Mouse (Mus musculus) kidney, adult 18-20 months (tissue): ENCODE measurements around the gene Glis2.

Experiments used
- DNase-seq: peaks from one replicate; pipeline ENCODE4 v3.0.0; 2021

The Glis2 gene

GRCm38 (mm10) chr16:4641119-4641838 is 46.8 kb downstream of the Glis2 start:
- DNase-seq: peak; percentile 38

GRCm38 (mm10) chr16:4642190-4642589 is 47.7 kb downstream of the Glis2 start:
- peak; percentile 53 for DNase-seq

GRCm38 (mm10) chr16:4642937-4643336 is 48.4 kb downstream of the Glis2 start:
- no peak for DNase-seq

- peak; percentile 87 for DNase-seq
Measured at GRCm38 (mm10) chr16:4643670-4644419, 49.3 kb downstream of the Glis2 start.

- DNase-seq: no peak
Measured at GRCm38 (mm10) chr16:4645867-4646266, 51.4 kb downstream of the Glis2 start.

GRCm38 (mm10) chr16:4646831-4647230 is 52.3 kb downstream of the Glis2 start:
- no peak for DNase-seq

- DNase-seq: no peak
Measured at GRCm38 (mm10) chr16:4647651-4648141, 53.2 kb downstream of the Glis2 start.

GRCm38 (mm10) chr16:4648416-4649023 is 54.0 kb downstream of the Glis2 start:
- peak; percentile 71 for DNase-seq

- DNase-seq: no peak
Measured at GRCm38 (mm10) chr16:4649211-4649610, 54.7 kb downstream of the Glis2 start.

- no peak for DNase-seq
Measured at GRCm38 (mm10) chr16:4649692-4650091, 55.2 kb downstream of the Glis2 start.

GRCm38 (mm10) chr16:4650161-4650560 is 55.6 kb downstream of the Glis2 start:
- no peak for DNase-seq

- DNase-seq: no peak
Measured at GRCm38 (mm10) chr16:4651081-4651480, 56.6 kb downstream of the Glis2 start.

- no peak for DNase-seq
Measured at GRCm38 (mm10) chr16:4651624-4652023, 57.1 kb downstream of the Glis2 start.

- peak; percentile 77 for DNase-seq
Measured at GRCm38 (mm10) chr16:4652707-4653416, 58.3 kb downstream of the Glis2 start.

GRCm38 (mm10) chr16:4654706-4655105 is 60.2 kb downstream of the Glis2 start:
- peak; percentile 80 for DNase-seq

- peak; percentile 66 for DNase-seq
Measured at GRCm38 (mm10) chr16:4655251-4655734, 60.8 kb downstream of the Glis2 start.

- DNase-seq: peak; percentile 25
Measured at GRCm38 (mm10) chr16:4655764-4656570, 61.5 kb downstream of the Glis2 start.

GRCm38 (mm10) chr16:4656571-4657081 is 62.1 kb downstream of the Glis2 start:
- DNase-seq: peak; percentile 40

GRCm38 (mm10) chr16:4658781-4659245 is 64.3 kb downstream of the Glis2 start:
- no peak for DNase-seq

- DNase-seq: no peak
Measured at GRCm38 (mm10) chr16:4659326-4659725, 64.8 kb downstream of the Glis2 start.

GRCm38 (mm10) chr16:4661605-4662004 is 67.1 kb downstream of the Glis2 start:
- DNase-seq: no peak

- no peak for DNase-seq
Measured at GRCm38 (mm10) chr16:4663806-4664205, 69.3 kb downstream of the Glis2 start.
